Mouse (Mus musculus) liver, postnatal 0 days (tissue): ENCODE data around the gene Cdk6. TPM values are rescaled to one million over a fixed set of nuclear protein-coding genes. Genes with fewer than 3 reads are reported as not detected.
A peak's percentile ranks its signal among the peaks of the same experiment; 100 is the strongest.

Source experiments
- ATAC-seq: fragments of 200-750 bp; cut with Nextera tagmentation; 2 replicates; pipeline ENCODE4 v1.8.0; 2017; ENCODE audit warnings: mild to moderate bottlenecking, moderate library complexity
- DNase-seq: peaks from one replicate; pipeline ENCODE4 v3.0.0-alpha.2; 2016
- H3K27ac ChIP-seq: fragments of 300-500 bp; sonication (generic); 2 replicates; pipeline ENCODE4 v1.5.1; 2014; ENCODE audit warnings: antibody characterized with exemption, moderate library complexity, mild to moderate bottlenecking, low read depth
- H3K27me3 ChIP-seq: fragments of 300-500 bp; sonication (generic); 2 replicates; pipeline ENCODE4 v1.6.1; 2014; ENCODE audit warnings: low read length, control low read depth, mixed read lengths; ENCODE audit not compliant: insufficient read depth
- H3K36me3 ChIP-seq: fragments of 300-500 bp; sonication (generic); replicated peaks from 2 replicates; pipeline ENCODE4 v1.6.1; 2014; ENCODE audit warnings: mild to moderate bottlenecking, control low read depth, low read length, moderate library complexity, mixed read lengths; ENCODE audit not compliant: insufficient read depth
- H3K4me1 ChIP-seq: fragments of 300-500 bp; sonication (generic); 2 replicates; pipeline ENCODE4 v1.6.1; 2014; ENCODE audit warnings: antibody characterized with exemption, mild to moderate bottlenecking, control low read depth; ENCODE audit not compliant: insufficient read depth
- H3K4me2 ChIP-seq: fragments of 300-500 bp; sonication (generic); 2 replicates; pipeline ENCODE4 v1.6.1; 2014; ENCODE audit warnings: low read depth, mild to moderate bottlenecking, low read length, moderate library complexity, mixed read lengths
- H3K4me3 ChIP-seq: fragments of 300-500 bp; sonication (generic); 2 replicates; pipeline ENCODE4 v1.5.1; 2014; ENCODE audit warnings: low read depth, low read length
- H3K9ac ChIP-seq: fragments of 300-500 bp; sonication (generic); replicated peaks from 2 replicates; pipeline ENCODE4 v1.6.1; 2014; ENCODE audit warnings: mild to moderate bottlenecking, moderate library complexity
- H3K9me3 ChIP-seq: fragments of 300-500 bp; sonication (generic); 2 replicates; pipeline ENCODE4 v1.6.1; 2016; ENCODE audit warnings: mild to moderate bottlenecking, control low read depth, low read length, mixed read lengths
- CTCF ChIP-seq: sonication (generic); IDR thresholded peaks from 2 replicates; pipeline ENCODE4 v1.5.1; 2016; ENCODE audit warnings: antibody characterized with exemption, low read depth
- EP300 ChIP-seq: IDR thresholded peaks from 2 replicates; pipeline ENCODE4 v1.6.1; 2016; ENCODE audit warnings: antibody characterized with exemption, low read depth, mild to moderate bottlenecking
- WGBS: fragments of 180-500 bp; shearing (Covaris S2); extraction: QIAGEN DNeasy Blood & Tissue Kit; methylation state at CpG from one replicate; pipeline ENCODE4 v1.1.7; 2014; ENCODE audit not compliant: insufficient replicate concordance; 5-methylcytosine and 5-hydroxymethylcytosine counted together
- polyA plus RNA-seq: library from polyadenylated mRNA; unstranded; fragments of >200 nt; fragmentation: Nextera tagmentation; extraction: Ambion mirVana; gene quantifications from 2 replicates; pipeline ENCODE4 v1.2.1, GENCODE M21; 2015

Cdk6 gene
- polyA plus RNA-seq, 1 experiment from 2014 or later = 17.3 TPM

GRCm38 (mm10) chr5:3387138-3387537 lies 45.9 kb downstream of the Cdk6 start:
- H3K9me3 ChIP-seq = no peaks in the 10 kb centered on the region
- DNase-seq (no peak), ATAC-seq (peak; percentile 67)
- peak overlapping the region; percentile 14; the same call in 1 of the 2 replicates for H3K4me2 ChIP-seq
- no peak overlapping the region for H3K9ac ChIP-seq
- H3K27ac ChIP-seq = peak overlapping the region; percentile 69
- peaks cover 31% of the 10 kb centered on the region for H3K4me1 ChIP-seq
- WGBS = 28% methylated on average over 5 of the region's 5 CpGs
- TF ChIP-seq EP300 (no peak), CTCF (no peak)
- no peaks in the 10 kb centered on the region for H3K27me3 ChIP-seq
- no peak overlapping the region for H3K4me3 ChIP-seq
- H3K36me3 ChIP-seq = 0 out of 2 replicates have a peak, but pooled peaks cover 3% of the 10 kb centered on the region

DNA sequence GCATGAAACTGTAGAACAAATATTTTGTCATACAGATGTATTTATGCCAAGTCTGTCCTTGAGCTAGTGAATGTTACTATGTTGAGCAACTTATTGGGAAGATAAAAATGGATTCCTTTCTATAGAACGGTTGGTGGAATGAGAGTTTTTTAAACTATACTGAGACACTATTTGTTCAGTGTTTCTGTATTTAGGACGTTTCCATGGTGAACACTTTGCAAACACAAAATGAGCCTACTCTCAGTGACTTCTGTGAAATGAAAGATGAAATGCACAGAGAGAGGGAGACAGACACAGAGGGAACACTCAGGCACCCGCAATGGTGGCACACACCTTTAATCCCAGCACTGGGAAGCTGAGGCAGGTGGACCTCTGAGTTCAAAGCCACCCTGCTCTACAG lies 51.6 kb downstream of the Cdk6 start:
- WGBS = 61% methylated on average over 3 of the region's 3 CpGs
- no peaks in the 10 kb centered on the region for H3K9me3 ChIP-seq
- H3K4me2 ChIP-seq = no peak overlapping the region
- H3K4me3 ChIP-seq = no peak overlapping the region
- no peak for TF ChIP-seq CTCF
- TF ChIP-seq EP300 = no peak
- DNase-seq (no peak), ATAC-seq (no peak)
- H3K36me3 ChIP-seq = peaks cover 7% of the 10 kb centered on the region; the same call in 1 of the 2 replicates
- H3K4me1 ChIP-seq = peaks cover 7% of the 10 kb centered on the region; the same call in 1 of the 2 replicates
- no peak overlapping the region for H3K27ac ChIP-seq
- H3K9ac ChIP-seq = no peak overlapping the region
- no peaks in the 10 kb centered on the region for H3K27me3 ChIP-seq

DNA sequence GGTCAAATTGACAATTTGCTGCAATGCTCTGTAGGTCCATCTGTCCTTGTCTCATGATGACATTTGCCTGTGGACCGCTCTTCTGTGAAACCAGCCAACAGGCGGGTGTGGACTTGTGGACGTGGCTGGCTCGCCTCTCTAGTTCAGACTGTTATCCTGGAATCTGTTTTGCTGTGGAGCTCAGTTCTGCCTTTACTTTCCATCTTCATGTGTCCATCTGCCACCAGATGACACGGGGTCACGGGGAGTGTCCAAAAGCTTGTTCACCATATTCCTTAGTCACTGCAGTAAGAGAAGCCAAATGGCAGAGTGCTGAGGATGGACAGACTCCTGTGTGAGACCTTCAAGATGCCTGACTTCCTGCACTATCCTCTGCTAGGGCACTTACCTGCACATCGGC lies 52.9 kb downstream of the Cdk6 start:
- 83% methylated on average over 7 of the region's 7 CpGs for WGBS
- no peak for TF ChIP-seq EP300
- TF ChIP-seq CTCF = no peak
- no peak for DNase-seq

DNA sequence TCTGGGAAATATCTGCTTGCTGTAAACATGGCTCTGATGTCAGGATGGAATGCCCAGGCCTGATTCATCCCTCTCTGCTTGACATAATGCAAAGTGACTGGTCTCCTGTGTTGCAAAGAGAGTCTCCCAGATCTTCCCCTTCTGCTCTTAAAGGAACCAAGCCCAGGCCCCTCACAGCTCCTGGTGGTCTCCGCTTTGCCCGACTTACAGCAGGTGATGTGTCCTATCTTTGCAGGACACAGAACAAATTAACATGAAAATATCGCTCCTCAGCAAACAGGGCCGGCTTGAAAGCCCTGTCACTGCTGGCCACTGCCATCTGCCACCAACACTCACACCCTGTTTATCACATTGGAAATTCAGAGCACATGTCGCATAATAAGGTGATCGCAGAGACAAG lies 53.7 kb downstream of the Cdk6 start:
- no peak overlapping the region for H3K27ac ChIP-seq
- no peak for DNase-seq
- H3K9me3 ChIP-seq = no peaks in the 10 kb centered on the region
- H3K4me2 ChIP-seq = peak overlapping the region; percentile 11; the same call in 1 of the 2 replicates
- peak; percentile 50; the same call in 1 of the 2 replicates for ATAC-seq
- WGBS = 62% methylated on average over 6 of the region's 6 CpGs
- peaks cover 7% of the 10 kb centered on the region; the same call in 1 of the 2 replicates for H3K4me1 ChIP-seq
- no peak overlapping the region for H3K9ac ChIP-seq
- H3K4me3 ChIP-seq = no peak overlapping the region
- no peak for TF ChIP-seq CTCF
- TF ChIP-seq EP300 = peak; percentile 66; the same call in 1 of the 2 replicates
- peaks cover 7% of the 10 kb centered on the region; the same call in 1 of the 2 replicates for H3K36me3 ChIP-seq
- H3K27me3 ChIP-seq = no peaks in the 10 kb centered on the region

More for the DNA sequence above, 52.9 kb downstream of the Cdk6 start:
- H3K27me3 ChIP-seq = no peaks in the 10 kb centered on the region
- no peak overlapping the region for H3K4me2 ChIP-seq
- no peaks in the 10 kb centered on the region for H3K9me3 ChIP-seq
- no peak for ATAC-seq
- H3K27ac ChIP-seq = no peak overlapping the region
- H3K4me1 ChIP-seq = peaks cover 7% of the 10 kb centered on the region; the same call in 1 of the 2 replicates
- H3K9ac ChIP-seq = no peak overlapping the region
- peaks cover 7% of the 10 kb centered on the region; the same call in 1 of the 2 replicates for H3K36me3 ChIP-seq
- no peak overlapping the region for H3K4me3 ChIP-seq

GRCm38 (mm10) chr5:3396214-3396613 lies 54.9 kb downstream of the Cdk6 start:
- Histone ChIP-seq H3K9me3 (no peaks in the 10 kb centered on the region), H3K27me3 (no peaks in the 10 kb centered on the region), H3K9ac (no peak overlapping the region), H3K27ac (no peak overlapping the region), H3K4me3 (no peak overlapping the region), H3K4me1 (peaks cover 7% of the 10 kb centered on the region; the same call in 1 of the 2 replicates), H3K4me2 (no peak overlapping the region), H3K36me3 (peaks cover 4% of the 10 kb centered on the region; the same call in 1 of the 2 replicates)
- TF ChIP-seq EP300 (no peak), CTCF (no peak)
- no peak for DNase-seq
- 55% methylated on average over 6 of the region's 6 CpGs for WGBS
- no peak for ATAC-seq

- H3K4me2 ChIP-seq = no peak overlapping the region
- no peaks in the 10 kb centered on the region for H3K9me3 ChIP-seq
- no peaks in the 10 kb centered on the region for H3K27me3 ChIP-seq
- TF ChIP-seq EP300 (no peak), CTCF (no peak)
- no peak overlapping the region for H3K9ac ChIP-seq
- ATAC-seq (no peak), DNase-seq (no peak)
- 80% methylated on average over 11 of the region's 11 CpGs for WGBS
- no peak overlapping the region for H3K4me3 ChIP-seq
- peaks cover 7% of the 10 kb centered on the region; the same call in 1 of the 2 replicates for H3K4me1 ChIP-seq
- H3K27ac ChIP-seq = no peak overlapping the region
- peaks cover 4% of the 10 kb centered on the region; the same call in 1 of the 2 replicates for H3K36me3 ChIP-seq
Measured at GRCm38 (mm10) chr5:3396910-3397575, 55.8 kb downstream of the Cdk6 start.
